Mouse (Mus musculus) midbrain, embryonic 14.5 days (tissue): ENCODE results near the gene Dph1. TPM values are rescaled to one million over a fixed set of nuclear protein-coding genes. Genes with fewer than 3 reads are reported as not detected.

Experiments used
- ATAC-seq: fragments of 200-750 bp; cut with Nextera tagmentation; 2 replicates; pipeline ENCODE4 v1.8.0; 2017; ENCODE audit warnings: moderate number of reproducible peaks, moderate library complexity; ENCODE audit not compliant: low FRiP score, low TSS enrichment
- DNase-seq: peaks from one replicate; pipeline ENCODE4 v3.0.0-alpha.2; 2015
- H3K27ac ChIP-seq: fragments of 300-500 bp; sonication (generic); replicated peaks from 2 replicates; pipeline ENCODE4 v1.5.1; 2014; ENCODE audit warnings: mild to moderate bottlenecking, low read depth, low read length, moderate library complexity
- H3K27me3 ChIP-seq: fragments of 300-500 bp; sonication (generic); 2 replicates; pipeline ENCODE4 v1.6.1; 2014; ENCODE audit warnings: low read length, control low read depth, mixed read lengths; ENCODE audit not compliant: control insufficient read depth, insufficient read depth
- H3K36me3 ChIP-seq: fragments of 300-500 bp; sonication (generic); 2 replicates; pipeline ENCODE4 v1.6.1; 2014; ENCODE audit warnings: low read length, control low read depth; ENCODE audit not compliant: control insufficient read depth, insufficient read depth
- H3K4me1 ChIP-seq: fragments of 300-500 bp; sonication (generic); 2 replicates; pipeline ENCODE4 v1.6.1; 2014; ENCODE audit warnings: mild to moderate bottlenecking, antibody characterized with exemption, low read length, control low read depth; ENCODE audit not compliant: control insufficient read depth, insufficient read depth
- H3K4me2 ChIP-seq: fragments of 300-500 bp; sonication (generic); 2 replicates; pipeline ENCODE4 v1.6.1; 2014; ENCODE audit warnings: mild to moderate bottlenecking, low read length, moderate library complexity
- H3K4me3 ChIP-seq: fragments of 300-500 bp; sonication (generic); replicated peaks from 2 replicates; pipeline ENCODE4 v1.5.1; 2014; ENCODE audit warnings: low read depth, low read length
- H3K9ac ChIP-seq: fragments of 300-500 bp; sonication (generic); replicated peaks from 2 replicates; pipeline ENCODE4 v1.6.1; 2014; ENCODE audit warnings: mild to moderate bottlenecking, low read length, moderate library complexity
- H3K9me3 ChIP-seq: fragments of 300-500 bp; sonication (generic); 2 replicates; pipeline ENCODE4 v1.6.1; 2016; ENCODE audit warnings: low read length, control low read depth, mixed read lengths; ENCODE audit not compliant: control insufficient read depth
- WGBS: fragments of 180-500 bp; shearing (Covaris S2); extraction: QIAGEN DNeasy Blood & Tissue Kit; methylation state at CpG from one replicate; pipeline ENCODE4 v1.1.7; 2014; 5-methylcytosine and 5-hydroxymethylcytosine counted together
- polyA plus RNA-seq: library from polyadenylated mRNA; unstranded; fragments of >200 nt; fragmentation: Nextera tagmentation; extraction: Ambion mirVana; gene quantifications from 2 replicates; pipeline ENCODE4 v1.2.1, GENCODE M21; 2014

Gene Dph1
- polyA plus RNA-seq, 1 experiment from 2014 or later: 14.8 TPM

- Histone ChIP-seq H3K27me3 (no peaks in the 10 kb centered on the region), H3K27ac (no peak overlapping the region), H3K36me3 (no peaks in the 10 kb centered on the region), H3K4me3 (no peak overlapping the region), H3K9me3 (no peaks in the 10 kb centered on the region), H3K4me1 (no peaks in the 10 kb centered on the region), H3K4me2 (no peak overlapping the region), H3K9ac (no peak overlapping the region)
- 87% methylated on average over 4 of the region's 4 CpGs for WGBS
- DNase-seq (no peak), ATAC-seq (no peak)
These were observed 33.8 kb upstream of the Dph1 start for GRCm38 (mm10) chr11:75224835-75225234.

GRCm38 (mm10) chr11:75224062-75224461 lies 33.0 kb upstream of the Dph1 start:
- Histone ChIP-seq H3K27me3 (no peaks in the 10 kb centered on the region), H3K9me3 (no peaks in the 10 kb centered on the region), H3K4me2 (no peak overlapping the region), H3K4me3 (no peak overlapping the region), H3K36me3 (no peaks in the 10 kb centered on the region), H3K4me1 (no peaks in the 10 kb centered on the region), H3K9ac (no peak overlapping the region), H3K27ac (no peak overlapping the region)
- no peak for ATAC-seq
- 81% methylated on average over 12 of the region's 12 CpGs for WGBS
- DNase-seq: no peak

GRCm38 (mm10) chr11:75220517-75221145 lies 29.6 kb upstream of the Dph1 start:
- Histone ChIP-seq H3K4me2 (no peak overlapping the region), H3K9me3 (no peaks in the 10 kb centered on the region), H3K27me3 (no peaks in the 10 kb centered on the region), H3K27ac (no peak overlapping the region), H3K4me3 (no peak overlapping the region), H3K9ac (no peak overlapping the region), H3K36me3 (no peaks in the 10 kb centered on the region), H3K4me1 (peaks cover 6% of the 10 kb centered on the region)
- ATAC-seq (no peak), DNase-seq (no peak)
- WGBS: 49% methylated on average over 6 of the region's 6 CpGs

- 31% methylated on average over 9 of the region's 9 CpGs for WGBS
- no peak overlapping the region for H3K9ac ChIP-seq
- H3K27me3 ChIP-seq: no peaks in the 10 kb centered on the region
- peak; percentile 47 for DNase-seq
- no peak overlapping the region for H3K27ac ChIP-seq
- H3K36me3 ChIP-seq: no peaks in the 10 kb centered on the region
- peaks cover 11% of the 10 kb centered on the region for H3K4me1 ChIP-seq
- H3K4me3 ChIP-seq: no peak overlapping the region
- no peak overlapping the region for H3K4me2 ChIP-seq
- H3K9me3 ChIP-seq: no peaks in the 10 kb centered on the region
- ATAC-seq: no peak
These were observed 29.1 kb upstream of the Dph1 start for GRCm38 (mm10) chr11:75220115-75220514.

- Histone ChIP-seq H3K4me3 (peak overlapping the region; percentile 16), H3K27me3 (no peaks in the 10 kb centered on the region), H3K9ac (peak overlapping the region; percentile 51; the same call in 1 of the 2 replicates), H3K36me3 (no peaks in the 10 kb centered on the region), H3K4me2 (peak overlapping the region; percentile 54), H3K9me3 (no peaks in the 10 kb centered on the region), H3K4me1 (peaks cover 57% of the 10 kb centered on the region), H3K27ac (peak overlapping the region; percentile 90)
- ATAC-seq (peak; percentile 51), DNase-seq (no peak)
- WGBS: 14% methylated on average over 13 of the region's 13 CpGs
These were observed 23.3 kb upstream of the Dph1 start for GRCm38 (mm10) chr11:75214081-75214950.

- H3K4me2 ChIP-seq: peak overlapping the region; percentile 54
- ATAC-seq (peak; percentile 81), DNase-seq (peak; percentile 84)
- WGBS: 2% methylated on average over 35 of the region's 35 CpGs
- H3K9me3 ChIP-seq: no peaks in the 10 kb centered on the region
- peaks cover 64% of the 10 kb centered on the region for H3K4me1 ChIP-seq
- H3K4me3 ChIP-seq: peak overlapping the region; percentile 16
- peak overlapping the region; percentile 51; the same call in 1 of the 2 replicates for H3K9ac ChIP-seq
- peak overlapping the region; percentile 90 for H3K27ac ChIP-seq
- no peaks in the 10 kb centered on the region for H3K27me3 ChIP-seq
- no peaks in the 10 kb centered on the region for H3K36me3 ChIP-seq
These were observed 22.5 kb upstream of the Dph1 start for GRCm38 (mm10) chr11:75213372-75214080.

DNA sequence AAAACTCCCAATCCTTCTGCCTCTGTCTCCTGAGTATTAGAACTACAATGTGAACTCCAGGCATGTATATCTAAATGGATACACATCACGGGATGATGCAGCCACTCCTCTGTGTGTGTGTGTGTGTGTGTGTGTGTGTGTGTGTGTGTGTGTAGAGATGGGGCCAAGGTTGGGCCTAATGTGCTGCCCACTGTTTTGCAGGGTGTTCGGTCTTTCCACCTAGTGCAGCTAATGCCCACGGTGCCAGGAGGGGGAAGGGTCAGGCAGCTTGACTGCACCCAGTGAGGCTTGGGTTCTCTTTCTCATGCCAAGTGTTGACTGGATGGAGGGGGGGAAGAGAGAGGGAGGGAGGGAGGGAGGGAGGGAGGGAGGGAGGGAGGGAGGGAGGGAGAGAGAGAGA lies 21.8 kb upstream of the Dph1 start:
- no peak overlapping the region for H3K4me3 ChIP-seq
- no peaks in the 10 kb centered on the region for H3K9me3 ChIP-seq
- H3K27me3 ChIP-seq: no peaks in the 10 kb centered on the region
- H3K27ac ChIP-seq: peak overlapping the region; percentile 83
- 35% methylated on average over 3 of the region's 3 CpGs for WGBS
- peak overlapping the region; percentile 10; the same call in 1 of the 2 replicates for H3K4me2 ChIP-seq
- no peaks in the 10 kb centered on the region for H3K36me3 ChIP-seq
- H3K9ac ChIP-seq: no peak overlapping the region
- ATAC-seq (no peak), DNase-seq (no peak)
- peaks cover 64% of the 10 kb centered on the region for H3K4me1 ChIP-seq

- Histone ChIP-seq H3K27ac (peak overlapping the region; percentile 83), H3K9me3 (no peaks in the 10 kb centered on the region), H3K4me3 (no peak overlapping the region), H3K36me3 (no peaks in the 10 kb centered on the region), H3K9ac (no peak overlapping the region), H3K4me2 (peak overlapping the region; percentile 6; the same call in 1 of the 2 replicates), H3K4me1 (peaks cover 64% of the 10 kb centered on the region), H3K27me3 (no peaks in the 10 kb centered on the region)
- 35% methylated on average over 8 of the region's 8 CpGs for WGBS
- ATAC-seq (no peak), DNase-seq (no peak)
These were observed 21.1 kb upstream of the Dph1 start for GRCm38 (mm10) chr11:75212031-75212667.
